Mouse (Mus musculus) liver, adult 2 months (tissue): ENCODE measurements at regions not wholly inside any gene's neighbourhood (a gene's known extent, or its start where the extent isn't known, plus 50 kb on each side); places are given as distances from the start of the nearest gene placed in this dataset.

Experiments used
- DNase-seq: peaks from one replicate; pipeline ENCODE4 v3.0.0-alpha.2; 2011; ENCODE audit warnings: low read depth, low spot score; ENCODE audit errors: extremely low read depth
- H3K27ac ChIP-seq: fragments of 200-500 bp; replicated peaks from 2 replicates; pipeline ENCODE4 v1.5.1; 2012; ENCODE audit warnings: low read depth, mild to moderate bottlenecking, control low read depth, inconsistent platforms, low read length; ENCODE audit not compliant: insufficient read depth
- H3K27me3 ChIP-seq: fragments of 200-500 bp; 2 replicates; pipeline ENCODE4 v1.6.1; 2012; ENCODE audit warnings: mild to moderate bottlenecking, moderate library complexity, low read length, inconsistent platforms; ENCODE audit not compliant: control insufficient read depth, insufficient read depth
- H3K36me3 ChIP-seq: fragments of 200-500 bp; 2 replicates; pipeline ENCODE4 v1.6.1; 2012; ENCODE audit warnings: low read length, inconsistent platforms; ENCODE audit not compliant: control insufficient read depth, insufficient read depth
- H3K4me1 ChIP-seq: fragments of 200-500 bp; 2 replicates; pipeline ENCODE4 v1.6.1; 2011; ENCODE audit warnings: low read length; ENCODE audit not compliant: control insufficient read depth, insufficient read depth
- H3K4me3 ChIP-seq: fragments of 200-500 bp; 2 replicates; pipeline ENCODE4 v1.5.1; 2011; ENCODE audit warnings: low read depth, mild to moderate bottlenecking, control low read depth, low read length, moderate library complexity; ENCODE audit not compliant: insufficient read depth
- H3K79me2 ChIP-seq: fragments of 200-500 bp; 2 replicates; pipeline ENCODE4 v1.6.1; 2012; ENCODE audit warnings: inconsistent platforms, mild to moderate bottlenecking, low read length, moderate library complexity; ENCODE audit not compliant: control insufficient read depth, insufficient read depth
- H3K9ac ChIP-seq: fragments of 200-500 bp; 2 replicates; pipeline ENCODE4 v1.6.1; 2012; ENCODE audit warnings: low read depth, mild to moderate bottlenecking, control low read depth, inconsistent platforms, low read length
- CTCF ChIP-seq: fragments of 200-500 bp; IDR thresholded peaks from 2 replicates; pipeline ENCODE4 v1.5.1; 2011; ENCODE audit warnings: low read depth, low read length, control low read depth
- POLR2A ChIP-seq: fragments of 200-500 bp; IDR thresholded peaks from 2 replicates; pipeline ENCODE4 v1.6.1; 2011; ENCODE audit warnings: low read length, control low read depth; ENCODE audit not compliant: insufficient read depth; ENCODE audit errors: extremely low read depth
- whole genome bisulfite sequencing: fragments of 180-500 bp; shearing (Covaris S2); methylation state at CpG from one replicate; pipeline ENCODE4 v1.1.7; 2018; 5-methylcytosine and 5-hydroxymethylcytosine counted together

DNA sequence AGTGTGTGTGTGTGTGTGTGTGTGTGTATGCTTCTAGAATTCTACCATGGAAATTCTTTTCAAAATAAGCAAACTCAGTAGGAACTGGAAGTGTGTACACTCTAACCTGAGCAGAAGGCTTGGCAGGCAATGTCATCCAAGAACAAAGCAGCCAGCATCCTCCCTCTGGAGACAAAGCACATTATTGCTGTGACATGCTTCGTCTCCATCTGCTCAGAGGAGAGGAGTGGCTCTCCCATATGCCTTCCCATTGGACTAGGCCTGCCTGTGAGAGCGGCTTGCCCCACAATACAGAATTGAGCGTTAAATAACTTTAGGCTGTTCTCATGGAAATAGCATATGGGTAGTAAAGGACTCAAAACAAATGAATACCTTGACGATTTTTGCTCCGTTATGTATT is 333.5 kb downstream of the Cmpk2 start:
- no peak for TF ChIP-seq CTCF
- no peak for TF ChIP-seq POLR2A

DNA sequence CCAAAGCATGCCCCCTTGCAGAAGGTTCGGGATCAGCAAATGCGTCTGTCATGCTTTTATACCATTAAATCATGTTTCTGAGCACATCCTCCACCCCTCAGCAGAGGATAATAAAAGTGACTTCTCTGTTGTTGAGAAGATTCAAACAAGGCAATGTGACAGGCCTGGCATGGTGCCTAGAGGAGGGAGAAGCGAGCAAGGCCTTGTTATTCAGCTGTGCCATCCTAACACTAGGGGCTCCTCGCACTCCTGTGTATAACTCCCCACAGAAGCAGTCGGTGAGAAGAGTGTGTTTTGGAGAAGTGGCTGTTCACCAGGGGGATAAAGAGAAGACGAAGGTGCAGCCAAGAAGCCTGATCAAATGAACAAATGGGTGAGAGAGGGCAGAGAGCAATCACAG is 330.3 kb downstream of the Cmpk2 start:
- no peaks in the 10 kb centered on the region for H3K79me2 ChIP-seq
- no peak for DNase-seq
- H3K9ac ChIP-seq, result no peak overlapping the region
- H3K27ac ChIP-seq, result no peak overlapping the region
- no peak overlapping the region for H3K4me3 ChIP-seq
- 89% methylated on average over 6 of the region's 6 CpGs for WGBS
- no peaks in the 10 kb centered on the region for H3K27me3 ChIP-seq
- H3K4me1 ChIP-seq, result no peaks in the 10 kb centered on the region
- H3K36me3 ChIP-seq, result no peaks in the 10 kb centered on the region
- TF ChIP-seq POLR2A (no peak), CTCF (no peak)

More for the DNA sequence above, 333.5 kb downstream of the Cmpk2 start:
- no peak overlapping the region for H3K9ac ChIP-seq
- H3K27me3 ChIP-seq, result no peaks in the 10 kb centered on the region
- no peak for DNase-seq
- no peaks in the 10 kb centered on the region for H3K4me1 ChIP-seq
- WGBS, result 92% methylated on average over 5 of the region's 5 CpGs
- no peaks in the 10 kb centered on the region for H3K36me3 ChIP-seq
- no peak overlapping the region for H3K4me3 ChIP-seq
- H3K79me2 ChIP-seq, result no peaks in the 10 kb centered on the region
- H3K27ac ChIP-seq, result no peak overlapping the region

DNA sequence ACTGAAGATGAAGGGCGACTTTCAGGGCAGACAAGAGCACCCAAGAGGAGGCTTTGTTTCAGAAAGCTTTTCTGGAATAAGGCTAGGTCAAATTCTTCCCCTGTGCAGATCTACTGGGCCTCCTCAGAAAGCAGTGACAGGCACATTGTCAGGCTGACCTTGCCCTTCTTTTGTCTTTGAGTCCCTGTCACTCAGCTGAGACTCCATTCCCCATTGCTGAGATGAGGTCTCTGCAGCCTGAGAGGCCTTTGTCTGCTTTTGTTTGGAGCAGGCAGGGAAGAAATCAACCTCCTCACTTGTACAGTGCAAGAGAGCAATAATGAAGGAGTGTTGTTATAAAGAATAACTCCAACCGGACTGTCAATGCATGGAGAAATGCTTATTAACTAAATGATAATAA is 327.4 kb downstream of the Cmpk2 start:
- H3K27me3 ChIP-seq, result no peaks in the 10 kb centered on the region
- no peak overlapping the region for H3K9ac ChIP-seq
- H3K36me3 ChIP-seq, result no peaks in the 10 kb centered on the region
- no peaks in the 10 kb centered on the region for H3K79me2 ChIP-seq
- H3K4me1 ChIP-seq, result no peaks in the 10 kb centered on the region
- H3K27ac ChIP-seq, result no peak overlapping the region
- 91% methylated on average over 2 of the region's 2 CpGs for WGBS
- TF ChIP-seq POLR2A, result no peak
- no peak for TF ChIP-seq CTCF
- H3K4me3 ChIP-seq, result no peak overlapping the region
- no peak for DNase-seq

DNA sequence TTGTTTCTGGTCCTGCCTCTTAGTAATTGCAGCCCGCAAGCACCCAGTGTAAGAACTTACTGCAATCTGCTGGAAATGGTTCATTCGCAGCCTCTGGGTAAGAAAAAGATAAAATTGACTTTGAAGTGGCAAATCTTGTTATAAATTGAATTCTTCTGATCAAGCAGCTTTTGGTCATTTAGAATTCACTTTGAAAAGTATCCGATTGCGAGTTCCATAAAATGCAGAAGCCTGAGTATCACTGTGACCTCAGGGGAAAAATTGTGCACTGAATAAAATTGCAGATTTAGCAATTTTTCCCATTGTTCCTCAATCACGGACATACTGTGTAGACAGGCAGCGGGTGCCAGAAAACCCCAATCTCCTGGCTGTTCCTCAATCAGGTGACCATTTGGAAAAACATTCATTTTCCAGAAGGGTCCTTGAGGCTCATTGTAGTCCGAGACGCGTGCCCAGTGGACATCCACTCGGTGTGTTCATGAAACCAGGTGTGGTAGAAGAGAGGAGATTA is 320.4 kb downstream of the Cmpk2 start:
- H3K4me1 ChIP-seq, result no peaks in the 10 kb centered on the region
- no peak for DNase-seq
- WGBS, result 89% methylated on average over 10 of the region's 10 CpGs
- no peaks in the 10 kb centered on the region for H3K79me2 ChIP-seq
- no peak overlapping the region for H3K4me3 ChIP-seq
- no peak for TF ChIP-seq CTCF
- TF ChIP-seq POLR2A, result no peak
- no peak overlapping the region for H3K9ac ChIP-seq
- no peaks in the 10 kb centered on the region for H3K27me3 ChIP-seq
- no peaks in the 10 kb centered on the region for H3K36me3 ChIP-seq
- H3K27ac ChIP-seq, result no peak overlapping the region

DNA sequence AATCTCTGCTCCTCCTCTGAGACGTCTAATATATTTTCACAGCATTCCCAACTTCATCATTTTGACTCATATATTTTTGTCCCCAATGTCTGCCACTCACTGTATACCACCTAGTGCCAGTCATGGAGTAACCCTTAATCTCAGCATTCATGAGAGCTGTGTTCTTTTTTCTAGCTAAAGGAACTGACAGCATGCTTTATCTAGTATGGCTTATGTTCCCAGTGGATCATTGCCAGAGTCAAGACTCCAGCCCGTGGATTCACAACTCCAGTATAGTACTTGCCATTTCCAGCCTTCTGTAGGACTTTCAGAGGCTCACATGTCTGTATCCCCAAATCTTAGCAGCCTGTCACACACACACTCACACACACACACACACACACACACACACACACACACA is 316.5 kb downstream of the Cmpk2 start:
- no peak for DNase-seq
- no peak overlapping the region for H3K9ac ChIP-seq
- no peaks in the 10 kb centered on the region for H3K79me2 ChIP-seq
- no peaks in the 10 kb centered on the region for H3K36me3 ChIP-seq
- WGBS, result 55% methylated on average over 2 of the region's 2 CpGs
- no peaks in the 10 kb centered on the region for H3K4me1 ChIP-seq
- TF ChIP-seq POLR2A, result no peak
- no peak for TF ChIP-seq CTCF
- no peaks in the 10 kb centered on the region for H3K27me3 ChIP-seq
- no peak overlapping the region for H3K27ac ChIP-seq
- H3K4me3 ChIP-seq, result no peak overlapping the region

DNA sequence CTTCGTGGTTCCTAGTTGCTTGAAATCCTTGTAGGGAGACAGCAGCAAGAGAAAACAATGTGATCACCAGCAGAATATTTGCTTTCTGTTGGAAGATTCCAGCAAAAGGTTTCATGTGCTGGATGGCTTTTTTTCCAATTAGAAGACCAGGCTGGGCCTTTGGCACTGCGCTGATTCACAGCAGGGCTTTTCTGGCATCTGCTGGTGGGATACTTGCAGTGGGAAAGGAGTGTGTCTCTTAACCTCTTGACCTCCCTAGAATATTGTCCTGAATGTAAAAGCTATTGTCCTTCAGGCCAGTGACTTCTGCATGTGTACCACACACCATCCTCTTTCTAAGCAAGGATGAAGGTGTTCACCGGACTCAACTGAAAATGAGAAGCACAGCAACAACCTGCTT is 315.4 kb downstream of the Cmpk2 start:
- TF ChIP-seq CTCF, result no peak
- TF ChIP-seq POLR2A, result no peak
- Histone ChIP-seq H3K79me2 (no peaks in the 10 kb centered on the region), H3K4me3 (no peak overlapping the region), H3K27ac (no peak overlapping the region), H3K9ac (no peak overlapping the region), H3K4me1 (no peaks in the 10 kb centered on the region), H3K36me3 (no peaks in the 10 kb centered on the region), H3K27me3 (no peaks in the 10 kb centered on the region)
- 87% methylated on average over 3 of the region's 3 CpGs for WGBS
- no peak for DNase-seq
